Mouse (Mus musculus) lung, embryonic 15.5 days (tissue): ENCODE results near the gene Gpm6b. TPM values are rescaled to one million over a fixed set of nuclear protein-coding genes. Genes with fewer than 3 reads are reported as not detected.

Experiments
- ATAC-seq: fragments of 200-750 bp; cut with Nextera tagmentation; 2 replicates; pipeline ENCODE4 v1.8.0; 2017; ENCODE audit warnings: moderate number of reproducible peaks, borderline replicate concordance; ENCODE audit not compliant: low FRiP score, low TSS enrichment; ENCODE audit errors: extremely low read depth
- H3K27ac ChIP-seq: fragments of 300-500 bp; sonication (generic); 2 replicates; pipeline ENCODE4 v1.5.1; 2015; ENCODE audit warnings: moderate library complexity, mild to moderate bottlenecking, inconsistent platforms
- H3K27me3 ChIP-seq: fragments of 300-500 bp; sonication (generic); 2 replicates; pipeline ENCODE4 v1.6.1; 2015; ENCODE audit warnings: inconsistent platforms
- H3K36me3 ChIP-seq: fragments of 300-500 bp; sonication (generic); 2 replicates; pipeline ENCODE4 v1.6.1; 2015; ENCODE audit warnings: inconsistent platforms
- H3K4me1 ChIP-seq: fragments of 300-500 bp; sonication (generic); 2 replicates; pipeline ENCODE4 v1.6.1; 2015; ENCODE audit warnings: inconsistent platforms
- H3K4me2 ChIP-seq: fragments of 300-500 bp; sonication (generic); 2 replicates; pipeline ENCODE4 v1.6.1; 2015; ENCODE audit warnings: inconsistent platforms, mild to moderate bottlenecking, moderate library complexity
- H3K4me3 ChIP-seq: fragments of 300-500 bp; sonication (generic); 2 replicates; pipeline ENCODE4 v1.5.1; 2015; ENCODE audit warnings: mild to moderate bottlenecking, inconsistent platforms
- H3K9ac ChIP-seq: fragments of 300-500 bp; sonication (generic); 2 replicates; pipeline ENCODE4 v1.6.1; 2015; ENCODE audit warnings: inconsistent platforms
- H3K9me3 ChIP-seq: fragments of 300-500 bp; sonication (generic); 2 replicates; pipeline ENCODE4 v1.6.1; 2016; ENCODE audit warnings: inconsistent platforms
- WGBS: fragments of 180-500 bp; shearing (Covaris S2); methylation state at CpG from one replicate; pipeline ENCODE4 v1.1.7; 2015; 5-methylcytosine and 5-hydroxymethylcytosine counted together
- polyA plus RNA-seq: library from polyadenylated mRNA; unstranded; fragments of >200 nt; fragmentation: Nextera tagmentation; extraction: Ambion mirVana; gene quantifications from 2 replicates; pipeline ENCODE4 v1.2.1, GENCODE M21; 2015

Gene Gpm6b
- polyA plus RNA-seq: 44.7 and 46.9 TPM in 2 replicates

DNA sequence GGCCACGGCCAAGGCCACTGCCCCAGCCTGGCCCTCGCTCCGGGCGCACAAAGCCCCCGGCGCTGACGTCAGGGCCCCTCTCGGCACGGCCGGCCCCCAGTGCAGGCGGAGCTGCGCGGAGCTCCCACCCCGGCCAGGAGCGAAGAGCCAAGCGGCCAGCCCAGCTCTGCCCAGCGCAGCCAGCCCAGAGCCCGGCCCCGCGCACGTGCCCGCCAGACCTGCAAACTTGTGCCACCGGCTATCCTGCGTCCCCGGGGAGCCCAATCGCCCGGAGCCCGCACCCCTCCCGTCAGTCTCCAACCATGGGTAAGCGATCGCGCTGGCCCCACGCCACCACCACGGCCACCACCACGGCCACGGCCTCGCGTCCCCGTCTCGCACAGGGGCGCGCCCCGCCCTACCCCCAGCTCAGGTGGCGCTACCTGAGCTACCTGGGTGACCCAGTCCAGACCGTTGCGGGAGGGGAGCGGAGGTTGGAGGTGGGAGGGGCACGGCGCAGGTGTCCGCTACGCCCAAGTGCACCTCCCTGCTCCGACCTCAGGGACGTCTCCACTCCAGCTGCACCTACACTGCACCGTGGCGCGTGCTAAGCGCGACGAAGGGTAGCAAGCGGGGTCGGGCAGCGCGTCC, at the start of gene Gpm6b:
Gene Gpm6b, plus strand, starts transcription at position 81 of the 630 bp plus-strand sequence.
- H3K4me1 ChIP-seq: no peaks in the 10 kb centered on the region
- peak within 1 kb of the TSS; percentile 89 for H3K4me2 ChIP-seq
- peak within 1 kb of the TSS; percentile 58 for H3K4me3 ChIP-seq
- H3K9ac ChIP-seq: peak within 1 kb of the TSS; percentile 51
- no peaks in the 10 kb centered on the region for H3K9me3 ChIP-seq
- peak; percentile 97 for ATAC-seq
- H3K36me3 ChIP-seq: no peaks in the 10 kb centered on the region
- no peak within 1 kb of the TSS for H3K27ac ChIP-seq
- H3K27me3 ChIP-seq: peaks cover 11% of the 10 kb centered on the region; the same call in 1 of the 2 replicates
- 16% methylated on average over 62 of the region's 63 CpGs for WGBS

DNA sequence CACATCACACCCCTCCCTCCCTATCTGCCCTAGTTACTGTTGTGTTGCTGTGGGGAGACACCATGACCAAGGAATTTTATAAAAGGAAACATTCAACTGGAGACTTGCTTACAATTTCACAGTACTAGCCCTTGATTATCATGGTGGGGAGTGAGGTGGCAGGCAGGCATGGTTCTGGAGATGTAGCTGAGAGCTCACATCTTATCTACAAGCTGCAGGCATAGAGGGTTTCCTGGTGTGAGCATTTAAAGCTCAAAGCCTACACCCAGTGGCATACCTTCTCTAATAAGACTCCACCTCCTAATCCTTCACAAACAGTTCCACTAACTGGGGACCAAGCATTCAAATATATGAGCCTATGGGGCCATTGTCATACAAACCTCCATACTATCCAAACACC, 42.4 kb upstream of the Gpm6b start:
- Histone ChIP-seq H3K36me3 (no peaks in the 10 kb centered on the region), H3K27ac (no peak overlapping the region), H3K9ac (no peak overlapping the region), H3K4me2 (no peak overlapping the region), H3K4me3 (no peak overlapping the region), H3K27me3 (no peaks in the 10 kb centered on the region), H3K9me3 (no peaks in the 10 kb centered on the region), H3K4me1 (no peaks in the 10 kb centered on the region)
- no peak for ATAC-seq

GRCm38 (mm10) chrX:166198266-166198665, 40.4 kb upstream of the Gpm6b start:
- 54% methylated on average over 2 of the region's 2 CpGs for WGBS
- H3K4me2 ChIP-seq: no peak overlapping the region
- H3K4me1 ChIP-seq: no peaks in the 10 kb centered on the region
- ATAC-seq: peak; percentile 83
- H3K9me3 ChIP-seq: no peaks in the 10 kb centered on the region
- H3K27me3 ChIP-seq: no peaks in the 10 kb centered on the region
- H3K27ac ChIP-seq: no peak overlapping the region
- no peaks in the 10 kb centered on the region for H3K36me3 ChIP-seq
- no peak overlapping the region for H3K9ac ChIP-seq
- H3K4me3 ChIP-seq: no peak overlapping the region

DNA sequence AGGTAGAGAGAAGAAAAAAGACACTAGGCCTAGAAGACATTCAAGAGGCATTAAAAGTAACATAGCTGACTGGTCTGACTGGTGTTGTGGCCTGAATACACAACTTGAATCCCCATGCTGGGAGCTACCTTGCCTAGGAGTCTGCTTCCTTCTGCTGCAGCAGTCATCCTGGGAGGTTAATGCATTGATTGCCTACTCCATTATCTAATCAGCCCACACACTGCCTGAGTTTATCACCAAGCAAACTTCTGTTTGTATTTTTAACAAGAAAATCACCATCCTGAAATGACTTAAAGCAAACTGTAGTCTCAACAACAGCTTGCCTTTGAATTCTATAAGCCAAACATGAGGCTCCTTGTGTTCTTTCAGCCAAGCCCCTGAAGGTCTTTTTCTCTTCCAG, 38.9 kb upstream of the Gpm6b start:
- Histone ChIP-seq H3K27me3 (no peaks in the 10 kb centered on the region), H3K27ac (no peak overlapping the region), H3K9me3 (no peaks in the 10 kb centered on the region), H3K4me1 (no peaks in the 10 kb centered on the region), H3K4me3 (no peak overlapping the region), H3K4me2 (no peak overlapping the region), H3K9ac (no peak overlapping the region), H3K36me3 (no peaks in the 10 kb centered on the region)
- ATAC-seq: no peak

DNA sequence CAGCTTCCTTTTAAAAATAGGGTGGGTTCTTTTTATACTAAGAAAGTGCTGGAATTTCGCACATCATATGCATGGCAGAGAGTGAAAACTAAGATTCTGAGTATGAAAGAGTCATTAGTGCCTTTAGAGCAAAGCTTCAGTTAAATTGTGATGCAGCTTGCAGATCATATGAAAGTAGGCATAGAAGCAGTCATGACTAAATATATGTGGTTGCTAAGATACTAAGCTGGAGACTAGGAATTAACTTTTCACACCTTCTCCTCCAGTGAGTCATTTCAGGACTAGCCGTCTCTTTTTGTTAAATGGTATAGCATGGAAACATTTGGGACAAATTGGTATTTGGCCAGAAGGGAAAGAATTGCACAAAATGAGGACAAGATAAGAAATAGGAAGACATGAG, 24.1 kb upstream of the Gpm6b start:
- Histone ChIP-seq H3K9ac (no peak overlapping the region), H3K27me3 (no peaks in the 10 kb centered on the region; the same call in 1 of the 2 replicates), H3K9me3 (no peaks in the 10 kb centered on the region), H3K4me3 (no peak overlapping the region), H3K4me1 (no peaks in the 10 kb centered on the region), H3K27ac (no peak overlapping the region), H3K36me3 (no peaks in the 10 kb centered on the region), H3K4me2 (no peak overlapping the region)
- WGBS: 63% methylated on average over 2 of the region's 2 CpGs
- ATAC-seq: no peak

- Histone ChIP-seq H3K4me2 (no peak overlapping the region), H3K4me1 (no peaks in the 10 kb centered on the region), H3K9ac (no peak overlapping the region), H3K27ac (no peak overlapping the region), H3K36me3 (no peaks in the 10 kb centered on the region), H3K4me3 (no peak overlapping the region), H3K9me3 (no peaks in the 10 kb centered on the region), H3K27me3 (no peaks in the 10 kb centered on the region; the same call in 1 of the 2 replicates)
- WGBS: 69% methylated on average over 6 of the region's 6 CpGs
- no peak for ATAC-seq
These were observed 22.5 kb upstream of the Gpm6b start for GRCm38 (mm10) chrX:166216248-166216647.

- H3K27me3 ChIP-seq: no peaks in the 10 kb centered on the region; the same call in 1 of the 2 replicates
- no peaks in the 10 kb centered on the region for H3K9me3 ChIP-seq
- H3K9ac ChIP-seq: no peak overlapping the region
- ATAC-seq: no peak
- no peak overlapping the region for H3K27ac ChIP-seq
- 90% methylated on average over 8 of the region's 8 CpGs for WGBS
- H3K4me3 ChIP-seq: no peak overlapping the region
- no peaks in the 10 kb centered on the region for H3K36me3 ChIP-seq
- no peaks in the 10 kb centered on the region for H3K4me1 ChIP-seq
- no peak overlapping the region for H3K4me2 ChIP-seq
These were observed 22.0 kb upstream of the Gpm6b start for GRCm38 (mm10) chrX:166216720-166217119.

DNA sequence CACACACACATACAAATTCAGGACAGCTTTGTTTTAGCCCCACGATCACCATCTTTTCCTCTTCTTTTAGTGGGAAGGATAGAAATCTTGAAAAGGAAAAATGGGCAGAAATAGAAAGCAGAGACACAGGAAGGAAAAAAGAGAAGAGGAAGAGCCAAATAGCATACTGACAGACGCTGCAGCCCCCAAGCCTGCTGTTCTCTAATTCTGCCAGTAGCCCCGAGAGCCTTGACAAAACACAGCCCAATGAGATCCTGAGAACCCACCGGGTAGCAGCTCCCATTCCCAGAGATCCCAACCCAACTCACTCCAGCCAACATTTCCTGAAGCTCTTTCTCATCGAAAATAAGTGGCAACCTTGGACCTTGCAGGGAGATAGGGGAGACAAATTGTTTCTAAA, 19.4 kb upstream of the Gpm6b start:
- 50% methylated on average over 5 of the region's 5 CpGs for WGBS
- Histone ChIP-seq H3K27ac (no peak overlapping the region), H3K27me3 (no peaks in the 10 kb centered on the region; the same call in 1 of the 2 replicates), H3K4me2 (no peak overlapping the region), H3K36me3 (no peaks in the 10 kb centered on the region), H3K4me1 (no peaks in the 10 kb centered on the region), H3K9me3 (no peaks in the 10 kb centered on the region), H3K4me3 (no peak overlapping the region), H3K9ac (no peak overlapping the region)
- no peak for ATAC-seq

DNA sequence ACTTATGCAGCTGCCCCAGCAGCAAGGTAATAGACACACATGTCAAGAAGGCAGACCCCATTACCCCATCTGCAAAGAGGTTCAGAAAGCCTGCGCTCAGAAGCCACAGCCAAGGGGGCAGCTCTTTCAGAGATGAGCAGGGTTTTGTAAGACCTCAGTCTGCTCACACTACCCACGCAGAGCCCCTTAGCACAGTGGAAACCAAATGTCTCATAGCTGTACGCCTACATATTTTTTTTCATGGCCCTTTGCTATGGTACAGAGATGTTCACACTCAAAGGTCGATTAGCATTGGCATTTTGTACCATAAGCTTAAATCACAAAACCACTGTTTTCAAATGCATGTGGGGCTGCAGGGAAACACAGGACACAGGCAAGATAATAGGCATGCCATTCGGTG, 11.9 kb upstream of the Gpm6b start:
- Histone ChIP-seq H3K27ac (no peak overlapping the region), H3K27me3 (no peaks in the 10 kb centered on the region), H3K4me1 (no peaks in the 10 kb centered on the region), H3K9ac (no peak overlapping the region), H3K36me3 (no peaks in the 10 kb centered on the region), H3K4me3 (no peak overlapping the region), H3K4me2 (no peak overlapping the region), H3K9me3 (no peaks in the 10 kb centered on the region)
- 72% methylated on average over 5 of the region's 5 CpGs for WGBS
- ATAC-seq: no peak

- H3K36me3 ChIP-seq: no peaks in the 10 kb centered on the region
- ATAC-seq: no peak
These were observed 9.0 kb upstream of the Gpm6b start for GRCm38 (mm10) chrX:166229750-166230149.

GRCm38 (mm10) chrX:166230515-166231267, 8.0 kb upstream of the Gpm6b start:
- Histone ChIP-seq H3K4me3 (no peak overlapping the region), H3K9me3 (no peaks in the 10 kb centered on the region), H3K9ac (no peak overlapping the region), H3K27me3 (no peaks in the 10 kb centered on the region), H3K4me2 (no peak overlapping the region), H3K4me1 (no peaks in the 10 kb centered on the region), H3K27ac (no peak overlapping the region), H3K36me3 (no peaks in the 10 kb centered on the region)
- WGBS: 83% methylated on average over 6 of the region's 6 CpGs
- no peak for ATAC-seq

More at GRCm38 (mm10) chrX:166229750-166230149, 9.0 kb upstream of the Gpm6b start:
- H3K4me1 ChIP-seq: no peaks in the 10 kb centered on the region
- H3K4me2 ChIP-seq: no peak overlapping the region
- H3K27me3 ChIP-seq: no peaks in the 10 kb centered on the region
- H3K4me3 ChIP-seq: no peak overlapping the region
- no peaks in the 10 kb centered on the region for H3K9me3 ChIP-seq
- H3K27ac ChIP-seq: no peak overlapping the region
- no peak overlapping the region for H3K9ac ChIP-seq
- 61% methylated on average over 3 of the region's 3 CpGs for WGBS

DNA sequence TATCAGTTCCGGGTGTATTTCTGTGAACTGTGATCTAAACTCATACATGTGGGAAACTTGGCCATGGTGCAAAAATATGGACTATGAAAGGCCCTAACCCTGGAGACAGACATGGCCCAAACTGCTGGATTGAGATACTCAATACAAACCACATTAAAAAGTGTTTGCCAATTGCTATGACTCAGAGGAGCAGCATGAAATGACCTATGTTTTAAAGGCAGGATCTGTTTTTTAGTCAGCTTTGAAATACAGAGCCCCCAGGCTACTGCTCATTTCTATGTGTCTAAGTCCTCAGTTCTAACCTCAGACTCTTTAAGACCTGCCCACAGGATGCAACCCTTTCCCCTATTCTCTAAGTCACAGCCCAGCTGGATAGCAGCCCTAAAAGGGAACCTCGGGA, 2.6 kb upstream of the Gpm6b start:
- 51% methylated on average over 2 of the region's 2 CpGs for WGBS
- Histone ChIP-seq H3K27me3 (peaks cover 8% of the 10 kb centered on the region; the same call in 1 of the 2 replicates), H3K4me1 (no peaks in the 10 kb centered on the region), H3K27ac (no peak overlapping the region), H3K4me3 (no peak overlapping the region), H3K9ac (no peak overlapping the region), H3K4me2 (no peak overlapping the region), H3K9me3 (no peaks in the 10 kb centered on the region), H3K36me3 (no peaks in the 10 kb centered on the region)
- ATAC-seq: no peak
